Mouse (Mus musculus): ENCODE data around the gene Gm4952.

DNA sequence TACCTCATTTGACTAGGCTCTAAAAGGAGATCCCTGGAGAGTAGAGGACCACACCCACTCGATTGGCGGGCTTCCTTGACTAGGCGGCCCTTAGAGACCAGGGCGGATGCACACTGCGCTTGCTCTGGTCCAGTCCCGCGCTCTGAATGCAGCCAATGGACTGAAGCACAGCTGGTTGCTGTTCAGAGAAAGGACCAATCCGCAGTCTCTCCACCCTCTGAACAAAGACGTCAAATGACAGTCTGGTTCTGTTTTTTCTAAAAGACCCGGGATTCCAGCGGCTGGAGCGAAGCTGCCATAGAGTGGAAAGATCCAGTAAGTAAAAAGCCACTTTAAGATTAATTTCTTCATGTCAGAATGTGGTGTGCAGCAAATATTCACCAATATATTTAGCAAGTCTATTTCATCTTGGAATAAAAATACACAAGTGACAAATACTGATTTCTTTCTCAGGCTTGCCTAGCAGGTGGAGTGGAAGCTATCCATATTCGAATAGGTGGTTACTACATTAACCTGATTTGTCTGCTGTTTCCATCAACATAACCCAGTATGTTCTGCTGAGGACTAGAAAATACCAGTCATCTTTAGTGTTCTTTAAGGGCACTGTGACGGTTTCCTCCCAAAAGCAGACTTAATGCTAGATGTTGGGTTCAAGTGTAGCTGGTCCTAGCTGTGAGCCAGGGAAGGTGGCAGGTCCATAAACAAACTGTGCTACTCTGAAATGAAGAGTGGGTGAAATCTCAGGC, 26.3 kb upstream of the Gm4952 start:
- no peak for TF ChIP-seq MAFK (IDR thresholded peaks at IDR 0.05; ENCODE audit: insufficient read depth, low read depth, low read length)
- TF ChIP-seq CHD2 (IDR thresholded peaks at IDR 0.05; ENCODE audit: low read depth, low read length) = 0 out of 2 replicates have a peak, but pooled peaks have one; percentile 54
